Mouse (Mus musculus) fat pad, adult 2 months (tissue): ENCODE results near the gene Pigu.

Experiments used
- DNase-seq: peaks from one replicate; pipeline ENCODE4 v3.0.0-alpha.2; 2011; ENCODE audit warnings: low read depth, low spot score; ENCODE audit errors: extremely low read depth

The Pigu gene

DNA sequence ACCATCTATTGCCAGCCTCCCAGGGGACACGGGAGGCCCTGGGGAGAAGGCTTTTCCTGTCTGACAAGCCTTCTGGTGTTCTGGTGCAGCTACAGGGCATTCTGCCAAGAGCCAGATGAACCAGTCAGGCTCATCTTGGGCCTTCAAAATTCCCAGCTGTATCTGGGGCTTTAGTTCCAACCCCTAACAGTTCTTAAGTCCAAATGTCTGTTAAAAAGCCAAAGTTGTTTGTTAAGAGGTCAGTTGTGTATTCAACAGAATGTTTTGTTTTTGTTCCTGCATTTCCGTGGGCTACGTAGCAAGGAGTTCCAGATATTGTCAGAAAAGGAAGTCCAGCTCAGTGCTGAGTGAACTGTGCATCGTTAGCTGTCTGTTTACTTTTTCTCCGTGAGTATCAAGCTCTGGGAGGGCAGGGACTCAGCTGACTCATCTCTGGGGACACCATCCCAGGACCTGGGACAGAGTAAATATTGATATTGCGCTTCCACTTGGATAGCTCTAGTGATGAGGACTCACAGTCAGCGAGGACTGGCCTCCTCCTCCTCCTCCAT is 12.2 kb upstream of the Pigu start:
- no peak for DNase-seq

GRCm38 (mm10) chr2:155367635-155368284 is 10.5 kb upstream of the Pigu start:
- DNase-seq: no peak

DNA sequence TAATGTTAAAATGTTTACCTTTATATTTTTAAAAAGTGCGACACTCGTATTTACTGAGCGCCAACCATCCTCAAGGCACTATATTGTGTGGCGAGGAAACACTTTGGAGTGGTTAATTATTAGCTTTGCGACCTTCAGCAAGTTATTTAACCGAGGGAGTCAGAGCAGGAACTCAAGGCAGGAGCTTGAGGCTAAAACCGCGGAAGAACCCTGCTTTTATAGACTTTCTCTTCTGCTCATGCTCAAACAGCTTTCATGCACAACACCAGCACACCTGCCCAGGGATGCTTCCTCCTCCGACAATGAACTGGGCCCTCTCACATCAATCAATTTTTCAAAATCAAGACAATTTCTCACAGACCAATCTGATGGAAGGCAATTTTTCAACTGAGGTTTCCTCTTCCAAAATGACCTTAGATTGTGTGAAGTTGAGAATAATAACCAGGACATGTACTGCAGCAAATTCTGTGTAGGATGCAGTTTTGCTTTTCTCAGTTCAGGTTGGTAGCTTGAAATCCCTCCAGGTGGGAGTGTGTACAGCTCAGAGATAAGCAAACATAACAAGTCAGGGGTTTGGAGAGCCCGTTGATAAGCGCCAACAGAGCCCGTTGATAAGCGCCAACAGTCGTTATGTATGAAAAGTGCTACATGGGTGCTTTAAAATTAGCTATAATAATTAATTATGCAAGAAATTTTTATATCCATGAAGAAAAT is 613 bp upstream of the Pigu start:
- DNase-seq: no peak

GRCm38 (mm10) chr2:155354402-155354801 is 2.8 kb downstream of the Pigu start:
- no peak for DNase-seq

DNA sequence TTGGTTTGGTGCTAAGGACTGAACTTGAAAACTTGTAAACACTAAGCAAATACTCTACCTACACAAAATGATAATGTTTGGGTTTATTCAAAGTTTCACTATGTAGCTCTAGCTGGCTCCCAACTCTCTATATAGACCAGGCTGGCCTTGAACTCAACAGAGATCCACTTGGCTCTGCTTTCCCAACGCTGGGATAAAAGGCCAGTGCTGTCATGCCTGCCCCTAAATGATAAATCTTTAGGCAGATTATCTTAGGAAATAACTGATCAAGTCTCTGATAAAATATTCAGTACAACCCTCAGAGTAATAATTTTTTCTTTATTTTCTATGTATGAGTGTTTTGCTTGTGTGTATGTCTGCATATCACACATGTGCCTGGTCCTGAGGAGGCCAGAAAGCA is 10.6 kb downstream of the Pigu start:
- no peak for DNase-seq

GRCm38 (mm10) chr2:155340166-155340565 is 17.1 kb downstream of the Pigu start:
- no peak for DNase-seq

DNA sequence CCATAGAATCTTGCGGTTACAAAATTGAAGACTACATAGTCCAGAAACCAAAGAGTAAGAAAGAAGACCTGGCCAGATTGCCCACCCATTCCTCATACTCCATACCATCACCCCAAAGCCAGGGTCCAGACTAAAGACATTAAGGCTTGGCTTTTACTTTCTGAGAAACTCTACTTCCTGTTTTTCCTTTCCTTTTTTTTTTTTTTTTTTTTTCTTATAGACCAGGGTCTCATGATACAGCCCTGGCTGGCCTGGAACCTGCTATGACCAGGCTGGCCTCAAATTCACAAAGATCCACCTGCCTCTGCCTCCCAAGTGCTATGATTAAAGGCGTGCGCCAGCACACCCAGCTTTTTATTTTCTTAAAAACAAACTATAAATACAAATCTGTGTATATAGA is 21.0 kb downstream of the Pigu start:
- no peak for DNase-seq

DNA sequence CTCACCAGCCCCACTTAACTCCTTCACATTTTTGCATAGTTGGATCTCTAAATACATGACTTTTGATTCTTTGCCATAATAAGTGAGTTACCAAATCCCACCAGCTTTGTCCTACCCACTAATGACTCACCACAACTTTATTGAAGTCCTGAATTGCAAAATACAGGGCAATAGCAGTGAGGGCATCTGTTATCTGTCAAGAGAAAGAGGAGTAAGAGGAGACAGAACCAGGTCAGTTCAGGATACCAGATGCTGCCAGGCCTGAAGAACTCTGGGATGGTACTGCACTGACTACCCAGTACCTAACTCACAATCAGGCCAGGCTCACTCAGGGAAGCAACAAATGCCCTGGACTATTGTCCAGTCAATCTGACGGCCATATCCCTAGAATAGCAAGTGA is 22.0 kb downstream of the Pigu start:
- no peak for DNase-seq

GRCm38 (mm10) chr2:155333421-155333820 is 23.8 kb downstream of the Pigu start:
- no peak for DNase-seq

DNA sequence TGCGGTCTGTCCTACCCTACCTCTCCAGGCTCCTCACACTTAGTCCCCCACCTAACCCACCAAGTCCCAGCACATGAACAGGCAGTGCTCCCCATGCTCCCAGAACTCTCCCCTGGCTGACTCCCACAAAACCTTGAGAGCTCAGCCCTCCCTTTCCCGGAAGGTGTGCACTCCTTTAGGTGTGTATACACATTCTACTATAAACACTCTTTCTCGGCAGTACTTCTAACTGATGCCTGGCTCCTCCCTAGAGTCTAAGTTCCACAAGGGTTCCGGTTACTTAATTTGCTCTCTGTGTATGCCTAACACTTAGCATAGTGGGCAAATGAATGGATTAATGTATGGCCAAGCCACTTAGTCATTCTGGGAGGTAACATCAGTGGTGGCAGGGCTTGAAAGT is 25.9 kb downstream of the Pigu start:
- DNase-seq: no peak

DNA sequence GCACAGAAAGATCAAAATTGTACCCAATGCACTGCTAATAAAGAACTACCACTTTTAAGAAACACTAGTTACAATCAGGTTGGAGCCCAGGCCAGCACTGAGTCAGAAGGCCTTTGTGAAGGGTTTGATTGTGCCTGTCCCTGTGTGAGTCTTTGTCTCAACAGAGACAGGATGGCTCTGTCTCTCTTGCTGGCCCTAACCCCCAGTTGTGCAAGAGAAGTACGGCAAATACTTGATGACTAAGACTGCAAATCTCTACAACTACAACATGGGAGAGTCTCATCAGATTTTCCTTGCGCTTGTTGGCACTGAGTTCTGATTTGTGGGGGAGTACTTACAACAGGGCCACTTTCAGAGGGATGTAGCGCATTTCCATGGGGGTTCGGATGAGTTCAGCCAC is 26.4 kb downstream of the Pigu start:
- peak; percentile 75 for DNase-seq

GRCm38 (mm10) chr2:155329707-155330106 is 27.5 kb downstream of the Pigu start:
- DNase-seq: peak; percentile 71

GRCm38 (mm10) chr2:155328906-155329305 is 28.3 kb downstream of the Pigu start:
- DNase-seq: peak; percentile 83

- DNase-seq: no peak
Measured at GRCm38 (mm10) chr2:155327906-155328305, 29.3 kb downstream of the Pigu start.

- DNase-seq: no peak
Measured at GRCm38 (mm10) chr2:155326001-155326400, 31.2 kb downstream of the Pigu start.

DNA sequence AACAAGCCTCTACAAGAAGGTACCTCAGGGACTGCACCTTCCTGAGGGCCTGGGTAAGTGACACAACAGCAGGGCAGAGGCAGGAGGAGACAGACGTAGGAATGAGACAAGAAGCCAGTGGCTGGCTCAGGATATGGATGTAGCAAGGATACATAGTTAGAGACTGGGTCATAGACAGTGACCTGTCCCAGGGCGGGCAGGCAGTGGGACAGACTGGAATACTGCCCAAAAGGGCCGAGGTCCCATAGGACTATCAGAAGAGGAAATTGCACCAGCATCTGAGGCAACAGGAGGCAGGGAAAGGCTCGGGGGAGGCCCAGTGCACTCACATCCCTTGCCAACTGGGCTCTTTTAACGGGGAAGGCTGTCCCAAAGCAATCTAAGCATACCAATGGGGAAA is 36.6 kb downstream of the Pigu start:
- peak; percentile 73 for DNase-seq

DNA sequence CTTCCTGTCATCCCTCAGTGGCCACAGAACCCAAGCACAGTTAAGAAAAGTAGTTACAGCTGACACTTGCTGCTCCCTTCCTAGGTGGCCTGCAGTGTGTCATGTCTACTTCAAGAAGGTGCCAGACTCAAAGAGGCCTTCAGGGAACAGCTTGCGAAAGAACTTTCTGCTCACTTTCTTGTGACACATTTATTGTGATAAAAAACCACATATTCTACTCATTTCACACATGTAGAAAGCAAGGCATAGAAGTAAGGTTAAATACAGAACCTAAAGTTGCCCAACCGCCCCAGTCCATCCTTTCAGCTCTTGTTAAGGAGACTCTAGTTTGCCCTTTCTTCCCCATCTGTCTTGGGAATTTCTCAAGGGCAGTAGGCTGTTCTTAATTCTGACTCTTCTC is 38.6 kb downstream of the Pigu start:
- no peak for DNase-seq

DNA sequence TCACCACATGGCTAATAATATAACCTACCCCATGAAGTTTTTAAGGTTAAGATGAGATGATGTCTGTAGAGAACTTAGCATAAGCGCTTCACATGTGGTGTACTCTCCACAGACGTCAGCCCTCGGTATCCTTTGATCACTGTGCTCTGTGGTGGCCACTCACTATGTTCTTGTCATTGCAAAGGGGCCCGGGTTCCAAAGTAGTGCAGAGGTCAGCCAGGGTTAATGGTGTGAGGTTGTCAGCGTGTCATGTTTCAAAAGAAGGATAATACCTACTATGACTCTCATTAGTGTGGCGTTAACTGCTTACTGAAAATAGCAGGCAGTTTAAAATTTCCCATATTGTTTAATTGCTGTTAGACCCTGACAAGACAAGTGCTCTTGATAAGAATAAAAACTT is 43.6 kb downstream of the Pigu start:
- no peak for DNase-seq

- DNase-seq: no peak
Measured at GRCm38 (mm10) chr2:155308936-155309592, 48.2 kb downstream of the Pigu start.

- no peak for DNase-seq
Measured at GRCm38 (mm10) chr2:155299563-155299962, 57.7 kb downstream of the Pigu start.

- DNase-seq: no peak
Measured at GRCm38 (mm10) chr2:155295453-155295852, 61.8 kb downstream of the Pigu start.

DNA sequence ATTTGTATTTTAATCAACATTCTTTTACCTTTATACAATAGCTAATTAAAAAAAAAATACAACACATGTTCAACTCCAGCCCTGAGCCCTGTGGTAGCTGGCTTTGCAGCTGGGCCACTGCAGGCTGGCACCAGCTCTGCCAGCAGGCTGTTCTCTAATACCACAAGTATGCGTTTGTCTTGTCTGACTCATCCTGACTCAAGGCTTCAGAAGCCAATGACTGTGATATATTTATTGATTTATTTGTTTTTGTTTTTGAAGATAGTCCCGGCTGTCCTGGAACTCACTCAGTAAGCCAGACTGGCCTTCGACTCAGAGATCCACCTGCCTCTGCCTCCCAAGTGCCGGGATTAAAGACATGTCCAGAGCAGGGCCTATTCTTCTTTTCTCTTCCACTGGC is 63.3 kb downstream of the Pigu start:
- no peak for DNase-seq
